Mouse (Mus musculus) urinary bladder, adult 18-20 months (tissue): ENCODE measurements at regions not wholly inside any gene's neighbourhood (a gene's known extent, or its start where the extent isn't known, plus 50 kb on each side); places are given as distances from the start of the nearest gene placed in this dataset.

ENCODE experiments used
- DNase-seq, 2 experiments: peaks; one replicate each; pipeline ENCODE4 v3.0.0; 2022; ENCODE audit warnings: low spot score in 2 of 2, mixed read lengths in 2 of 2

GRCm38 (mm10) chr8:112933815-112934214 lies 364.0 kb downstream of the Cntnap4 start:
- no peak for DNase-seq

GRCm38 (mm10) chr8:112935411-112935810 lies 365.6 kb downstream of the Cntnap4 start:
- no peak for DNase-seq

- peak in 1 of 2 experiments; percentile 5 for DNase-seq
These were observed 366.3 kb downstream of the Cntnap4 start for GRCm38 (mm10) chr8:112935897-112936719.

- peak; percentile 4 to 52 for DNase-seq
These were observed 402.6 kb downstream of the Cntnap4 start for GRCm38 (mm10) chr8:112972418-112972817.

GRCm38 (mm10) chr8:112975734-112976133 lies 405.9 kb downstream of the Cntnap4 start:
- DNase-seq, result no peak

GRCm38 (mm10) chr8:112976312-112976711 lies 406.5 kb downstream of the Cntnap4 start:
- DNase-seq, result no peak

GRCm38 (mm10) chr8:112993781-112994180 lies 423.9 kb downstream of the Cntnap4 start:
- DNase-seq, result no peak

- no peak for DNase-seq
These were observed 437.5 kb downstream of the Cntnap4 start for GRCm38 (mm10) chr8:113007356-113007755.

- no peak for DNase-seq
These were observed 459.0 kb downstream of the Cntnap4 start for GRCm38 (mm10) chr8:113028880-113029279.

- no peak for DNase-seq
These were observed 482.1 kb downstream of the Cntnap4 start for GRCm38 (mm10) chr8:113051770-113052473.

- DNase-seq, result no peak
These were observed 495.7 kb downstream of the Cntnap4 start for GRCm38 (mm10) chr8:113065246-113066169.

GRCm38 (mm10) chr8:113066170-113066708 lies 496.4 kb downstream of the Cntnap4 start:
- no peak for DNase-seq

GRCm38 (mm10) chr8:113083976-113084375 lies 514.1 kb downstream of the Cntnap4 start:
- DNase-seq, result no peak

- DNase-seq, result no peak
These were observed 517.7 kb downstream of the Cntnap4 start for GRCm38 (mm10) chr8:113087586-113087985.

GRCm38 (mm10) chr8:113111665-113112064 lies 523.7 kb upstream of the Mon1b start:
- DNase-seq, result no peak

GRCm38 (mm10) chr8:113114165-113114700 lies 521.2 kb upstream of the Mon1b start:
- DNase-seq, result no peak

GRCm38 (mm10) chr8:113117241-113117640 lies 518.1 kb upstream of the Mon1b start:
- no peak for DNase-seq

GRCm38 (mm10) chr8:113125586-113125985 lies 509.8 kb upstream of the Mon1b start:
- no peak for DNase-seq

GRCm38 (mm10) chr8:113137361-113137760 lies 498.0 kb upstream of the Mon1b start:
- DNase-seq, result no peak

- no peak for DNase-seq
These were observed 495.4 kb upstream of the Mon1b start for GRCm38 (mm10) chr8:113140021-113140420.

- no peak for DNase-seq
These were observed 494.3 kb upstream of the Mon1b start for GRCm38 (mm10) chr8:113141131-113141530.
